Mouse (Mus musculus): ENCODE results near the gene Cryz. TPM values are rescaled to one million over a fixed set of nuclear protein-coding genes. Genes with fewer than 3 reads are reported as not detected.

The Cryz gene
- polyA plus RNA-seq, 1 experiment from 2014 or later, result 14.4 TPM

Other genes with a start within 250 kb of the Cryz start
- 11.9 and 12.6 TPM in 2 replicates for gene Tyw3, start 393 bp downstream of the Cryz start, polyA plus RNA-seq (2014; fragmentation: Nextera tagmentation; extraction: Ambion mirVana)
- 0.23 and 0.39 TPM in 2 replicates for gene Erich3, start 67.1 kb downstream of the Cryz start, polyA plus RNA-seq (2014; fragmentation: Nextera tagmentation; extraction: Ambion mirVana)